ENCODE assay signal across 19 mouse cellular contexts in genomic region chr2:62506441-62506840, GRCm38 (mm10). TPM values are rescaled to one million over a fixed set of nuclear protein-coding genes. Genes with fewer than 3 reads are reported as not detected.
"Had no signal": no experiment of that assay in that cellular context is flagged by ENCODE, and none has a peak within 500 bp of the region (broad histone marks: within the 10 kb centered on the region; RNA-seq: fewer than 3 reads in every experiment).

No protein-coding gene starts in this region.

- H3K36me3 ChIP-seq: lung, embryonic 15.5 days; midbrain, embryonic 13.5 days; midbrain, embryonic 15.5 days; neural tube, embryonic 12.5 days; stomach, embryonic 15.5 days had no signal

- H3K4me1 ChIP-seq: lung, embryonic 15.5 days; megakaryocyte, embryonic 14.5 days; midbrain, embryonic 13.5 days; midbrain, embryonic 15.5 days; neural tube, embryonic 12.5 days; stomach, embryonic 15.5 days had no signal

- DNase-seq: lung, adult 2 months; lung, postnatal 14 days; lung, postnatal 36 days; right cerebral cortex, postnatal 14 days; thymus, adult 2 months; thymus, postnatal 25 days; thymus, postnatal 4 days had no signal

- H3K9me3 ChIP-seq: lung, embryonic 15.5 days; megakaryocyte, embryonic 14.5 days; midbrain, embryonic 13.5 days; midbrain, embryonic 15.5 days; neural tube, embryonic 12.5 days; stomach, embryonic 15.5 days had no signal

- H3K9ac ChIP-seq: lung, embryonic 15.5 days; midbrain, embryonic 13.5 days; midbrain, embryonic 15.5 days; neural tube, embryonic 12.5 days; stomach, embryonic 15.5 days had no signal

- H3K4me3 ChIP-seq: lung, embryonic 15.5 days; megakaryocyte, embryonic 14.5 days; midbrain, embryonic 13.5 days; midbrain, embryonic 15.5 days; neural tube, embryonic 12.5 days; stomach, embryonic 15.5 days had no signal

- H3K27ac ChIP-seq: lung, embryonic 15.5 days; macrophage; midbrain, embryonic 13.5 days; midbrain, embryonic 15.5 days; neural tube, embryonic 12.5 days; stomach, embryonic 15.5 days; stomach, postnatal 0 days had no signal

RNA-seq across cellular contexts. Expression of gene Gcg, which starts 23.0 kb away (rescaled TPM):
- total RNA-seq: megakaryocyte progenitor cell, adult 5-6 weeks; midbrain, postnatal 0 days; monocyte, adult 5-6 weeks; neutrophil, adult 5-6 weeks had no signal
